Mouse (Mus musculus) thymus, postnatal 10 days (tissue): Measurements from ENCODE around the gene Cfap300.

Source experiments
- DNase-seq, 2 experiments: peaks; one replicate each; pipeline ENCODE4 v3.0.0; 2021; ENCODE audit warnings: low spot score in 2 of 2

Gene Cfap300

GRCm38 (mm10) chr9:7983665-7984064, 59.0 kb downstream of the Cfap300 start:
- DNase-seq: no peak

GRCm38 (mm10) chr9:7980162-7980561, 62.5 kb downstream of the Cfap300 start:
- no peak for DNase-seq

GRCm38 (mm10) chr9:7979153-7979916, 63.3 kb downstream of the Cfap300 start:
- no peak for DNase-seq

- DNase-seq: no peak
Measured at GRCm38 (mm10) chr9:7978502-7978901, 64.1 kb downstream of the Cfap300 start.

GRCm38 (mm10) chr9:7977587-7977986, 65.0 kb downstream of the Cfap300 start:
- no peak for DNase-seq

- no peak for DNase-seq
Measured at GRCm38 (mm10) chr9:7971993-7972392, 70.6 kb downstream of the Cfap300 start.
